ENCODE assay signal across 26 mouse cellular contexts in the genomic region with DNA sequence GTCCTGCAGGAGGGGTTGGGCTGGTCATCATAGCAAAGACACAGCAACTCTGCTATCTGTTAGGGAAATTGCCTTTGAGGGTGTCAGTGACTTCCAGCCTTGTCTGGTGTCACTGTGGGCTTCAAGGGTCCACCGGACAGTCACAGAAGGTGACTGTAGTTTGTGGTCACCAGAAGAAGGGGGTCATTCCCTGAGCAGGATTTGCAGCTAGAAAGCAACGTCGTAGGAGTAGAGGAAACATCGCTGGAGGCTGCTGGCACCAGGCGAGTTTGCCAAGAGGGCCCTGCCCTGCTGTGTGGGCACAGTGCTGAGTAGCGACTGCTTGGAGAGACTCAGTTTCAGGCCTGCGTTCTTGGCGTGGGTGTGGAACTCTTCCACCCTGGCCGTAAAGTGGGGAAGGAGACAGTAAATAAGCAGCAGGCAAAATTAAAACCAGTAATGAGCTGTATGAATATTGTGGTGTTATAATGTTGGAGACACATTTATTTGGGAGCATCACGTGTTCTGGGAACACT.
A peak's percentile ranks its signal among the peaks of the same experiment; 100 is the strongest.
DNase-seq lines count a peak whose midpoint lies in the region; ATAC-seq lines count a peak whose summit lies in the region.
"Had no signal": no experiment of that assay in that cellular context is flagged by ENCODE, and none has a peak within 500 bp of the region (broad histone marks: within the 10 kb centered on the region; RNA-seq: fewer than 3 reads in every experiment).

No protein-coding gene starts in this region.

- no peaks in the 10 kb centered on the region for H3K27me3 ChIP-seq in heart, embryonic 10.5 days (ENCODE audit: insufficient read depth, poor library complexity, severe bottlenecking)
- H3K27me3 ChIP-seq in neural tube, embryonic 13.5 days: no peaks in the 10 kb centered on the region
- H3K27me3 ChIP-seq: forebrain, embryonic 13.5 days; heart, embryonic 12.5 days; heart, embryonic 15.5 days; hindbrain, embryonic 13.5 days had no signal

- 0 out of 2 replicates have a peak, but pooled peaks have one; percentile 49 for ATAC-seq in cerebellum, adult (ENCODE audit: insufficient number of reproducible peaks, low FRiP score, low TSS enrichment)
- ATAC-seq in neural tube, embryonic 13.5 days (ENCODE audit: low read depth): no peak
- ATAC-seq: activated CD4-positive, CD25-positive, alpha-beta regulatory T cell, adult 4 months; forebrain, embryonic 13.5 days; forebrain, postnatal 0 days; hindbrain, embryonic 16.5 days had no signal

- H3K9me3 ChIP-seq in heart, embryonic 10.5 days: no peaks in the 10 kb centered on the region
- no peaks in the 10 kb centered on the region for H3K9me3 ChIP-seq in neural tube, embryonic 13.5 days
- H3K9me3 ChIP-seq: forebrain, embryonic 10.5 days; forebrain, embryonic 13.5 days; heart, embryonic 12.5 days; heart, embryonic 15.5 days; hindbrain, embryonic 10.5 days; hindbrain, embryonic 13.5 days had no signal

- intact Hi-C loops in left cerebral cortex, postnatal 36 days (cut with DNase I): no loop called here
- intact Hi-C loops in left cerebral cortex, postnatal 10 days (cut with DNase I): no loop called here

- H3K4me3 ChIP-seq in heart, embryonic 10.5 days: no peak overlapping the region
- no peak overlapping the region for H3K4me3 ChIP-seq in neural tube, embryonic 13.5 days
- H3K4me3 ChIP-seq: forebrain, embryonic 10.5 days; forebrain, embryonic 13.5 days; gastrocnemius, adult 2 months; heart, embryonic 12.5 days; heart, embryonic 15.5 days; hindbrain, embryonic 10.5 days; hindbrain, embryonic 13.5 days had no signal

- H3K36me3 ChIP-seq in heart, embryonic 10.5 days: no peaks in the 10 kb centered on the region
- no peaks in the 10 kb centered on the region for H3K36me3 ChIP-seq in neural tube, embryonic 13.5 days
- H3K36me3 ChIP-seq: forebrain, embryonic 10.5 days; heart, embryonic 12.5 days; heart, embryonic 15.5 days; hindbrain, embryonic 10.5 days; hindbrain, embryonic 13.5 days had no signal

- H3K4me1 ChIP-seq in heart, embryonic 10.5 days: no peaks in the 10 kb centered on the region
- H3K4me1 ChIP-seq in neural tube, embryonic 13.5 days (replicated peaks): no peaks in the 10 kb centered on the region
- H3K4me1 ChIP-seq: forebrain, embryonic 10.5 days; forebrain, embryonic 13.5 days; heart, embryonic 15.5 days; hindbrain, embryonic 10.5 days; hindbrain, embryonic 13.5 days had no signal

- no peak overlapping the region for H3K9ac ChIP-seq in neural tube, embryonic 13.5 days
- H3K9ac ChIP-seq: forebrain, embryonic 13.5 days; forebrain, postnatal 0 days; heart, embryonic 12.5 days; heart, embryonic 15.5 days; hindbrain, embryonic 13.5 days had no signal

- H3K4me2 ChIP-seq in neural tube, embryonic 13.5 days: no peak overlapping the region
- H3K4me2 ChIP-seq: forebrain, embryonic 13.5 days; heart, embryonic 12.5 days; heart, embryonic 15.5 days; hindbrain, embryonic 13.5 days had no signal

- DNase-seq in cerebellum, adult 11-12 months: no peak
- DNase-seq in heart, embryonic 10.5 days (ENCODE audit: low spot score): peak; percentile 62
- DNase-seq in heart, adult 8-10 months (ENCODE audit: low spot score): no peak
- DNase-seq in left cerebral cortex, postnatal 36 days (ENCODE audit: low spot score in 2 of 2): peak; percentile 28 to 35
- DNase-seq in left cerebral cortex, postnatal 10 days (ENCODE audit: extremely low spot score in 1 of 2, low spot score in 2 of 2): no peak
- DNase-seq in neural tube, embryonic 10.5 days (ENCODE audit: extremely low spot score, low spot score): no peak
- DNase-seq: adrenal gland, adult 8-10 months; adrenal gland, postnatal 25 days; cerebellum, adult 2 months; cerebellum, adult 9-11 months; forebrain, postnatal 0 days; gastrocnemius, adult 2 months; gastrocnemius, postnatal 14 days; heart, adult 18-20 months; heart, postnatal 10 days; heart, postnatal 36 days had no signal

- WGBS in heart, embryonic 10.5 days: 82% methylated on average over 10 of the region's 10 CpGs
- 78% methylated on average over 10 of the region's 10 CpGs for WGBS in neural tube, embryonic 13.5 days

- H3K27ac ChIP-seq in heart, embryonic 10.5 days: no peak overlapping the region
- H3K27ac ChIP-seq in neural tube, embryonic 13.5 days (replicated peaks): 0 out of 2 replicates have a peak overlapping the region, but pooled peaks have one; percentile 9
- H3K27ac ChIP-seq: forebrain, embryonic 10.5 days; forebrain, embryonic 13.5 days; gastrocnemius, adult 2 months; heart, embryonic 15.5 days; hindbrain, embryonic 10.5 days; hindbrain, embryonic 13.5 days had no signal

Comparison
In these comparisons a context has a peak if more than half of its experiments do, and no peak if none do; other contexts are left out.
1. DNase-seq: peak in heart, embryonic 10.5 days (single experiment) and left cerebral cortex, postnatal 36 days (2 of 2); none in cerebellum, adult 11-12 months (single experiment), heart, adult 8-10 months (single experiment), left cerebral cortex, postnatal 10 days (0 of 2) and neural tube, embryonic 10.5 days (single experiment).